Mouse (Mus musculus) right cerebral cortex, postnatal 4 days (tissue): ENCODE results near the gene Gm8356.
"Not testable (repeated sequence)": the region's sequence is repeated elsewhere in the genome, so short reads cannot be mapped to it uniquely, and the experiment has no call there.

Experiments used
- DNase-seq: peaks from one replicate; pipeline ENCODE4 v3.0.0-alpha.2; 2022

Gene Gm8356

GRCm38 (mm10) chr14:6537190-6537589 is at the start of gene Gm8356:
TSS of gene Gm8356 (minus strand) at chr14:6537290.
- DNase-seq, result not testable (repeated sequence)

GRCm38 (mm10) chr14:6486331-6486730 is 50.8 kb downstream of the Gm8356 start:
- not testable (repeated sequence) for DNase-seq

GRCm38 (mm10) chr14:6485541-6485940 is 51.5 kb downstream of the Gm8356 start:
- DNase-seq, result not testable (repeated sequence)

- not testable (repeated sequence) for DNase-seq
Measured at GRCm38 (mm10) chr14:6482126-6482525, 55.0 kb downstream of the Gm8356 start.
